Mouse (Mus musculus): ENCODE measurements around the gene Olfr1355.

- TF ChIP-seq ZNF384 (IDR thresholded peaks at IDR 0.05; ENCODE audit: low read depth, low read length) (no peak), MAFK (IDR thresholded peaks at IDR 0.05; ENCODE audit: insufficient read depth, low read depth, low read length) (no peak)
Measured at GRCm38 (mm10) chr10:78852066-78852465, 23.3 kb upstream of the Olfr1355 start, which contains the start of gene Olfr1356.
